In genomic region chr8:83723447-83724083, GRCm38 (mm10) we compare ENCODE assay signal across 11 mouse cellular contexts.
"Had no signal": no experiment of that assay in that cellular context is flagged by ENCODE, and none has a peak within 500 bp of the region (broad histone marks: within the 10 kb centered on the region; RNA-seq: fewer than 3 reads in every experiment).

No protein-coding gene starts in this region.

- ATAC-seq: liver, postnatal 0 days had no signal

- H3K27me3 ChIP-seq: intestine, embryonic 15.5 days; liver, embryonic 13.5 days; midbrain, embryonic 13.5 days had no signal

- H3K4me2 ChIP-seq: intestine, embryonic 15.5 days; liver, embryonic 13.5 days; midbrain, embryonic 13.5 days had no signal

- DNase-seq: kidney, adult 18-20 months; kidney, postnatal 10 days; kidney, postnatal 4 days; liver; liver, embryonic 13.5 days; liver, postnatal 0 days; lung, postnatal 14 days; right cerebral cortex, postnatal 14 days had no signal

- H3K27ac ChIP-seq: intestine, embryonic 15.5 days; layer of hippocampus, adult 2 months; midbrain, embryonic 13.5 days had no signal

- H3K4me1 ChIP-seq: midbrain, embryonic 13.5 days had no signal

- H3K4me3 ChIP-seq: intestine, embryonic 15.5 days; layer of hippocampus, adult 2 months; liver, embryonic 13.5 days; midbrain, embryonic 13.5 days had no signal

- H3K9me3 ChIP-seq: intestine, embryonic 15.5 days; liver, embryonic 13.5 days; midbrain, embryonic 13.5 days had no signal

- H3K9ac ChIP-seq: intestine, embryonic 15.5 days; liver, embryonic 13.5 days; liver, postnatal 0 days; midbrain, embryonic 13.5 days had no signal
